Mouse (Mus musculus): Measurements from ENCODE around the gene Spock1. TPM values are rescaled to one million over a fixed set of nuclear protein-coding genes. Genes with fewer than 3 reads are reported as not detected.

The Spock1 gene
- polyA plus RNA-seq (2015; fragmentation: Nextera tagmentation; extraction: Ambion mirVana) = 0.49 and 1.5 TPM in 2 replicates

- Histone ChIP-seq H3K9me3 (replicated peaks) (no peaks in the 10 kb centered on the region; the same call in 1 of the 2 replicates), H3K4me2 (peak within 1 kb of the TSS; percentile 79)
- no peak for ATAC-seq (replicated peaks; ENCODE audit: insufficient number of reproducible peaks, insufficient read depth, low FRiP score, low read depth)
Observed at GRCm38 (mm10) chr13:57908266-57908582, at the start of gene Spock1. Gene Spock1, minus strand, starts transcription at chr13:57908332.

GRCm38 (mm10) chr13:57950091-57950490, 42.0 kb upstream of the Spock1 start:
- no peak overlapping the region for H3K4me3 ChIP-seq
- H3K36me3 ChIP-seq = no peaks in the 10 kb centered on the region
- H3K27ac ChIP-seq = no peak overlapping the region
- no peak for ATAC-seq (replicated peaks; ENCODE audit: insufficient number of reproducible peaks, insufficient read depth, low FRiP score, low read depth)
- no peaks in the 10 kb centered on the region for H3K9me3 ChIP-seq (replicated peaks)
- no peak overlapping the region for H3K9ac ChIP-seq
- no peak overlapping the region for H3K4me2 ChIP-seq
- H3K27me3 ChIP-seq = no peaks in the 10 kb centered on the region
- WGBS = 62% methylated on average over 12 of the region's 12 CpGs
- H3K4me1 ChIP-seq (replicated peaks) = 0 out of 2 replicates have a peak, but pooled peaks cover 3% of the 10 kb centered on the region

More at GRCm38 (mm10) chr13:57908266-57908582, at the start of gene Spock1:
- Histone ChIP-seq H3K9ac (no peak within 1 kb of the TSS), H3K27ac (no peak within 1 kb of the TSS), H3K36me3 (no peaks in the 10 kb centered on the region), H3K4me1 (replicated peaks) (peaks cover 22% of the 10 kb centered on the region), H3K4me3 (peak within 1 kb of the TSS; percentile 45), H3K27me3 (peaks cover 40% of the 10 kb centered on the region)
- WGBS = under 1% methylated on average over 32 of the region's 32 CpGs

- H3K4me3 ChIP-seq = no peak overlapping the region
- H3K9ac ChIP-seq = no peak overlapping the region
- 86% methylated on average over 4 of the region's 4 CpGs for WGBS
- no peak overlapping the region for H3K4me2 ChIP-seq
- H3K4me1 ChIP-seq (replicated peaks) = 0 out of 2 replicates have a peak, but pooled peaks cover 3% of the 10 kb centered on the region
- H3K9me3 ChIP-seq (replicated peaks) = no peaks in the 10 kb centered on the region
- H3K27ac ChIP-seq = no peak overlapping the region
- H3K36me3 ChIP-seq = no peaks in the 10 kb centered on the region
- no peaks in the 10 kb centered on the region for H3K27me3 ChIP-seq
- no peak for ATAC-seq (replicated peaks; ENCODE audit: insufficient number of reproducible peaks, insufficient read depth, low FRiP score, low read depth)
Observed at GRCm38 (mm10) chr13:57949513-57949912, 41.4 kb upstream of the Spock1 start.

GRCm38 (mm10) chr13:57945197-57945596, 37.1 kb upstream of the Spock1 start:
- Histone ChIP-seq H3K9me3 (replicated peaks) (no peaks in the 10 kb centered on the region), H3K27me3 (no peaks in the 10 kb centered on the region), H3K4me3 (no peak overlapping the region), H3K4me2 (no peak overlapping the region), H3K27ac (no peak overlapping the region), H3K4me1 (replicated peaks) (0 out of 2 replicates have a peak, but pooled peaks cover 5% of the 10 kb centered on the region), H3K9ac (no peak overlapping the region), H3K36me3 (no peaks in the 10 kb centered on the region)
- 65% methylated on average over 11 of the region's 11 CpGs for WGBS
- no peak for ATAC-seq (replicated peaks; ENCODE audit: insufficient number of reproducible peaks, insufficient read depth, low FRiP score, low read depth)

- Histone ChIP-seq H3K9ac (no peak overlapping the region), H3K9me3 (replicated peaks) (no peaks in the 10 kb centered on the region), H3K4me2 (no peak overlapping the region), H3K4me3 (no peak overlapping the region), H3K27me3 (no peaks in the 10 kb centered on the region), H3K27ac (no peak overlapping the region), H3K4me1 (replicated peaks) (0 out of 2 replicates have a peak, but pooled peaks cover 3% of the 10 kb centered on the region), H3K36me3 (no peaks in the 10 kb centered on the region)
- no peak for ATAC-seq (replicated peaks; ENCODE audit: insufficient number of reproducible peaks, insufficient read depth, low FRiP score, low read depth)
- WGBS = 56% methylated on average over 5 of the region's 5 CpGs
Observed at GRCm38 (mm10) chr13:57944434-57944833, 36.3 kb upstream of the Spock1 start.

GRCm38 (mm10) chr13:57943900-57944299, 35.8 kb upstream of the Spock1 start:
- Histone ChIP-seq H3K4me1 (replicated peaks) (0 out of 2 replicates have a peak, but pooled peaks cover 3% of the 10 kb centered on the region), H3K27ac (no peak overlapping the region), H3K4me3 (no peak overlapping the region), H3K27me3 (no peaks in the 10 kb centered on the region), H3K9me3 (replicated peaks) (no peaks in the 10 kb centered on the region), H3K36me3 (no peaks in the 10 kb centered on the region), H3K4me2 (no peak overlapping the region), H3K9ac (no peak overlapping the region)
- ATAC-seq (replicated peaks; ENCODE audit: insufficient number of reproducible peaks, insufficient read depth, low FRiP score, low read depth) = no peak

GRCm38 (mm10) chr13:57937463-57938229, 29.5 kb upstream of the Spock1 start:
- Histone ChIP-seq H3K27me3 (no peaks in the 10 kb centered on the region), H3K9ac (no peak overlapping the region), H3K9me3 (replicated peaks) (no peaks in the 10 kb centered on the region), H3K4me1 (replicated peaks) (no peaks in the 10 kb centered on the region), H3K4me3 (no peak overlapping the region), H3K27ac (no peak overlapping the region), H3K4me2 (no peak overlapping the region), H3K36me3 (no peaks in the 10 kb centered on the region)
- ATAC-seq (replicated peaks; ENCODE audit: insufficient number of reproducible peaks, insufficient read depth, low FRiP score, low read depth) = no peak
- WGBS = 58% methylated on average over 4 of the region's 4 CpGs

GRCm38 (mm10) chr13:57931998-57932397, 23.9 kb upstream of the Spock1 start:
- H3K4me2 ChIP-seq = no peak overlapping the region
- H3K9ac ChIP-seq = no peak overlapping the region
- no peaks in the 10 kb centered on the region for H3K4me1 ChIP-seq (replicated peaks)
- no peaks in the 10 kb centered on the region for H3K9me3 ChIP-seq (replicated peaks)
- no peaks in the 10 kb centered on the region for H3K27me3 ChIP-seq
- H3K4me3 ChIP-seq = no peak overlapping the region
- H3K36me3 ChIP-seq = no peaks in the 10 kb centered on the region
- no peak for ATAC-seq (replicated peaks; ENCODE audit: insufficient number of reproducible peaks, insufficient read depth, low FRiP score, low read depth)
- 84% methylated on average over 9 of the region's 9 CpGs for WGBS
- H3K27ac ChIP-seq = no peak overlapping the region

GRCm38 (mm10) chr13:57931376-57931775, 23.2 kb upstream of the Spock1 start:
- no peak for ATAC-seq (replicated peaks; ENCODE audit: insufficient number of reproducible peaks, insufficient read depth, low FRiP score, low read depth)
- Histone ChIP-seq H3K4me2 (no peak overlapping the region), H3K27ac (no peak overlapping the region), H3K27me3 (no peaks in the 10 kb centered on the region), H3K9ac (no peak overlapping the region), H3K4me1 (replicated peaks) (no peaks in the 10 kb centered on the region), H3K4me3 (no peak overlapping the region), H3K36me3 (no peaks in the 10 kb centered on the region), H3K9me3 (replicated peaks) (no peaks in the 10 kb centered on the region)
- 67% methylated on average over 3 of the region's 3 CpGs for WGBS

GRCm38 (mm10) chr13:57930720-57931119, 22.6 kb upstream of the Spock1 start:
- H3K27ac ChIP-seq = no peak overlapping the region
- no peak for ATAC-seq (replicated peaks; ENCODE audit: insufficient number of reproducible peaks, insufficient read depth, low FRiP score, low read depth)
- no peaks in the 10 kb centered on the region for H3K36me3 ChIP-seq
- no peak overlapping the region for H3K4me2 ChIP-seq
- no peaks in the 10 kb centered on the region for H3K27me3 ChIP-seq
- H3K9ac ChIP-seq = no peak overlapping the region
- no peaks in the 10 kb centered on the region for H3K4me1 ChIP-seq (replicated peaks)
- no peak overlapping the region for H3K4me3 ChIP-seq
- no peaks in the 10 kb centered on the region for H3K9me3 ChIP-seq (replicated peaks)
- WGBS = 71% methylated on average over 5 of the region's 5 CpGs

GRCm38 (mm10) chr13:57930283-57930682, 22.2 kb upstream of the Spock1 start:
- Histone ChIP-seq H3K27ac (no peak overlapping the region), H3K27me3 (no peaks in the 10 kb centered on the region), H3K9me3 (replicated peaks) (no peaks in the 10 kb centered on the region), H3K4me3 (no peak overlapping the region), H3K4me2 (no peak overlapping the region), H3K4me1 (replicated peaks) (no peaks in the 10 kb centered on the region), H3K36me3 (no peaks in the 10 kb centered on the region), H3K9ac (no peak overlapping the region)
- no peak for ATAC-seq (replicated peaks; ENCODE audit: insufficient number of reproducible peaks, insufficient read depth, low FRiP score, low read depth)
- 53% methylated on average over 2 of the region's 2 CpGs for WGBS

- Histone ChIP-seq H3K9me3 (replicated peaks) (no peaks in the 10 kb centered on the region), H3K4me3 (no peak overlapping the region), H3K27ac (no peak overlapping the region), H3K4me2 (no peak overlapping the region), H3K4me1 (replicated peaks) (peaks cover 11% of the 10 kb centered on the region), H3K9ac (no peak overlapping the region), H3K36me3 (no peaks in the 10 kb centered on the region), H3K27me3 (no peaks in the 10 kb centered on the region)
- WGBS = 77% methylated on average over 4 of the region's 4 CpGs
- ATAC-seq (replicated peaks; ENCODE audit: insufficient number of reproducible peaks, insufficient read depth, low FRiP score, low read depth) = no peak
Observed at GRCm38 (mm10) chr13:57919947-57920346, 11.8 kb upstream of the Spock1 start.

All from heart, embryonic 15.5 days (tissue).